Mouse (Mus musculus): ENCODE measurements at regions not wholly inside any gene's neighbourhood (a gene's known extent, or its start where the extent isn't known, plus 50 kb on each side); places are given as distances from the start of the nearest gene placed in this dataset.

- TF ChIP-seq CTCF (IDR thresholded peaks at IDR 0.05; ENCODE audit: low read depth) (no peak), EP300 (IDR thresholded peaks at IDR 0.05; ENCODE audit: low read depth) (no peak)
These were observed 116.6 kb upstream of the Irx5 start for GRCm38 (mm10) chr8:92240686-92241275.
